In the genomic region with DNA sequence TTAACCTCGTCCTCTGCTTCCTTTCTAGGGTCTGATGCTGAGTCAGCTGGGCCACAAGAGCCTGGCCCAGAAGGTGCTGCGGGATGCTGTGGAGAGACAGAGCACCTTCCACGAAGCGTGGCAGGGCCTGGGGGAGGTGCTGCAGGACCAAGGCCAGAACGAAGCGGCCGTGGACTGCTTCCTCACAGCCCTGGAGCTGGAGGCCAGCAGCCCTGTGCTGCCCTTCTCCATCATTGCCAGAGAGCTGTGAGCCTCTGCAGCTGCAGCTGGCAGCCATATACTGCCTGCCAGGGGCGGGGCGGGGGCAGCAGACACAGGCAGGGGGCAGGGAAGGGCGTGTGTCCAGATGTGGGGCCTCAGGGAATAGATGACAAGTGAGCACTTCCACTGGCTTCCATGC, we compare ENCODE assay signal across 8 mouse cellular contexts. TPM values are rescaled to one million over a fixed set of nuclear protein-coding genes. Genes with fewer than 3 reads are reported as not detected.
DNase-seq lines count a peak whose midpoint lies in the region; ATAC-seq and TF ChIP-seq lines count a peak whose summit lies in the region.
"Had no signal": no experiment of that assay in that cellular context is flagged by ENCODE, and none has a peak within 500 bp of the region (broad histone marks: within the 10 kb centered on the region; RNA-seq: fewer than 3 reads in every experiment).

No protein-coding gene starts in this region.

- H3K36me3 ChIP-seq in forebrain, embryonic 13.5 days (ENCODE audit: poor library complexity, severe bottlenecking), result no peaks in the 10 kb centered on the region
- H3K36me3 ChIP-seq in hindbrain, postnatal 0 days (ENCODE audit: insufficient read depth, low read length), result no peaks in the 10 kb centered on the region
- H3K36me3 ChIP-seq in neural tube, embryonic 14.5 days (ENCODE audit: control insufficient read depth, insufficient read depth, low read length), result no peaks in the 10 kb centered on the region

- peak in 1 of 2 experiments; percentile 30 for DNase-seq in left cerebral cortex, adult 2 months (ENCODE audit: extremely low spot score in 1 of 2, low spot score in 2 of 2)
- DNase-seq in left cerebral cortex, adult 8-10 months (ENCODE audit: low spot score in 2 of 2), result no peak
- no peak for DNase-seq in hindbrain, postnatal 0 days (ENCODE audit: low spot score)
- DNase-seq in adrenal gland, adult 2 months, result no peak
- DNase-seq in natural killer cell, adult 2 months (ENCODE audit: low spot score in 2 of 2), result no peak
- DNase-seq: thymus, adult 18-20 months had no signal

- H3K9ac ChIP-seq in forebrain, embryonic 13.5 days, result no peak overlapping the region
- H3K9ac ChIP-seq in hindbrain, postnatal 0 days (replicated peaks; ENCODE audit: low read length), result 0 out of 2 replicates have a peak overlapping the region, but pooled peaks have one; percentile 24
- no peak overlapping the region; the same call in 1 of the 2 replicates for H3K9ac ChIP-seq in neural tube, embryonic 14.5 days (replicated peaks; ENCODE audit: low read depth, low read length)

- H3K27me3 ChIP-seq in forebrain, embryonic 13.5 days, result no peaks in the 10 kb centered on the region
- no peaks in the 10 kb centered on the region for H3K27me3 ChIP-seq in hindbrain, postnatal 0 days (ENCODE audit: insufficient read depth, low read length)
- H3K27me3 ChIP-seq in neural tube, embryonic 14.5 days (ENCODE audit: control insufficient read depth, insufficient read depth, low read length), result no peaks in the 10 kb centered on the region

- intact Hi-C loops in left cerebral cortex, adult 2 months (cut with DNase I), result loop anchor here (2.0 to 5.0 kb wide), 3 partner anchors 47 to 151 kb away; partner anchors contain the start of gene Stpg4

- no peak overlapping the region for H3K4me3 ChIP-seq in left cerebral cortex, adult 2 months
- H3K4me3 ChIP-seq in forebrain, embryonic 13.5 days, result no peak overlapping the region
- no peak overlapping the region for H3K4me3 ChIP-seq in hindbrain, postnatal 0 days (ENCODE audit: low read length)
- no peak overlapping the region for H3K4me3 ChIP-seq in neural tube, embryonic 14.5 days (ENCODE audit: low read depth, low read length)

- no peaks in the 10 kb centered on the region for H3K9me3 ChIP-seq in forebrain, embryonic 13.5 days (replicated peaks)
- no peaks in the 10 kb centered on the region for H3K9me3 ChIP-seq in hindbrain, postnatal 0 days (ENCODE audit: low read length)
- no peaks in the 10 kb centered on the region for H3K9me3 ChIP-seq in neural tube, embryonic 14.5 days (ENCODE audit: control insufficient read depth, low read length)

- WGBS in forebrain, embryonic 13.5 days, result 62% methylated on average over 10 of the region's 10 CpGs
- WGBS in hindbrain, postnatal 0 days, result 45% methylated on average over 10 of the region's 10 CpGs
- WGBS in neural tube, embryonic 14.5 days, result 44% methylated on average over 10 of the region's 10 CpGs

- H3K4me1 ChIP-seq in forebrain, embryonic 13.5 days, result peaks cover 34% of the 10 kb centered on the region
- peaks cover 21% of the 10 kb centered on the region for H3K4me1 ChIP-seq in hindbrain, postnatal 0 days (ENCODE audit: insufficient read depth, low read length)
- peaks cover 33% of the 10 kb centered on the region for H3K4me1 ChIP-seq in neural tube, embryonic 14.5 days (ENCODE audit: control insufficient read depth, insufficient read depth, low read length)

- no peak overlapping the region for H3K4me2 ChIP-seq in forebrain, embryonic 13.5 days
- H3K4me2 ChIP-seq in hindbrain, postnatal 0 days (ENCODE audit: low read depth, low read length), result no peak overlapping the region
- H3K4me2 ChIP-seq in neural tube, embryonic 14.5 days (ENCODE audit: low read depth, low read length), result no peak overlapping the region

- peak overlapping the region; percentile 97 for H3K27ac ChIP-seq in left cerebral cortex, adult 2 months
- H3K27ac ChIP-seq in forebrain, embryonic 13.5 days, result peak overlapping the region; percentile 70
- peak overlapping the region; percentile 76 for H3K27ac ChIP-seq in hindbrain, postnatal 0 days
- H3K27ac ChIP-seq in neural tube, embryonic 14.5 days (ENCODE audit: low read depth, low read length), result peak overlapping the region; percentile 63

- ATAC-seq in forebrain, embryonic 13.5 days, result no peak
- ATAC-seq in hindbrain, postnatal 0 days, result 0 out of 2 replicates have a peak, but pooled peaks have one; percentile 5
- ATAC-seq in neural tube, embryonic 14.5 days (ENCODE audit: low read depth), result peak; percentile 5; the same call in 1 of the 2 replicates

- TF ChIP-seq CTCF in left cerebral cortex, adult 2 months (IDR thresholded peaks at IDR 0.05), result no peak
- no peak for TF ChIP-seq CTCF in hindbrain, postnatal 0 days (IDR thresholded peaks at IDR 0.05; ENCODE audit: low read depth)

RNA-seq across cellular contexts. Expression of gene Stpg4, which starts 47.7 kb away (rescaled TPM):
- not detected for total RNA-seq in left cerebral cortex, adult 2 months (2021)
- total RNA-seq in left cerebral cortex, adult 8-10 months (2022), result not detected
- not detected in 2 replicates for polyA plus RNA-seq in forebrain, embryonic 13.5 days (2015; fragmentation: Nextera tagmentation; extraction: Ambion mirVana)
- total RNA-seq in hindbrain, postnatal 0 days (2014; rRNA removed), result 0.31 TPM in 1 of 2 replicates, not detected in the other
- polyA plus RNA-seq in hindbrain, postnatal 0 days (2015; fragmentation: Nextera tagmentation; extraction: Ambion mirVana), result not detected in 2 replicates
- polyA plus RNA-seq in neural tube, embryonic 14.5 days (2014; fragmentation: Nextera tagmentation; extraction: Ambion mirVana), result not detected in 2 replicates
- total RNA-seq in adrenal gland, adult 2 months (2021), result not detected
- not detected in 2 replicates for polyA plus RNA-seq in adrenal gland, adult 2 months (2012; rRNA removed)
